Mouse (Mus musculus) lung, postnatal 36 days (tissue): ENCODE results near the gene Vopp1.
"Not testable (repeated sequence)": the region's sequence is repeated elsewhere in the genome, so short reads cannot be mapped to it uniquely, and the experiment has no call there.

Experiments used
- DNase-seq: peaks from one replicate; pipeline ENCODE4 v3.0.0; 2022; ENCODE audit warnings: mixed read lengths

The Vopp1 gene

DNA sequence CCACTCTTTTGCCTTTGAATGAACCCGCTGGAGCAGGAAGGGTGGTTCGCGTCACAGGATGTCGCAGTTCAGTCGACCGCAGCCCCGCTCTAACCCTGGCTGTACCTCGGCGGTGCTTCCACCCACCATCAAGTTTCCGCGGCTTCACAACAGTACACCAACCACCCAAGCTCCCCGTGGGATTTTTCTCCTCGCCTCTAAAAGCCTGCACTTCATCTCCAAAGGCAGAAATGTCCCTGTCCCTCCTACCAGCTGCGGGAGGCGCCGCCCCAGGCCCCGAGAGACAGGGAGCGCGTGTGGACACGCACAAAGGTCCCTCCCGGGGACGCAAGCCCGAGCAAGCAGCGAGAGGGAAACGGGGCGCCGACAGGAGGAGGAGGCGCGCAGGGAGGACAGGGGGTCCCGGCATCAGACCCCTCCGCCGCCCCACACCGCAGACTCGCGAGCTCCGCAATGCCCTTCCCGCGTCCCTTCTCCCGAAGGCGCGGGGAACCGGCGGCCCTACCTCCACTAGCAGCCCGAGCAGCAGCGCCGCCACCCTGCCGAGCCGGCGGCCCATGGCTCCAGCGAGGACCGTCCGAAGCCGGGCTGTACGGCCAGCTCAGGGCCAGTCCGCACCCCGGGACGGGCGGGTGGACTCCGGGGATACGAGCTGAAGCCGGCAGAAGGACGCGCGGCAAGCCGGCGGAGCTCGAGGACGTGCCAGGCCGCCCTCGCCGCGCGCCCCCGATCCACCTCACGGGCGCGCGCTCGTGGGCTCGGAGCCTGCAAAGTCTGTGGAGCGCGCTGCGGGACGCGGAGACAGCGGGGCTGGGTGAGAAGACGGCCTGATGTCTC, at the start of gene Vopp1:
TSS of gene Vopp1 (minus strand) at position 738 of the 837 bp plus-strand sequence.
- DNase-seq = peak; percentile 61

DNA sequence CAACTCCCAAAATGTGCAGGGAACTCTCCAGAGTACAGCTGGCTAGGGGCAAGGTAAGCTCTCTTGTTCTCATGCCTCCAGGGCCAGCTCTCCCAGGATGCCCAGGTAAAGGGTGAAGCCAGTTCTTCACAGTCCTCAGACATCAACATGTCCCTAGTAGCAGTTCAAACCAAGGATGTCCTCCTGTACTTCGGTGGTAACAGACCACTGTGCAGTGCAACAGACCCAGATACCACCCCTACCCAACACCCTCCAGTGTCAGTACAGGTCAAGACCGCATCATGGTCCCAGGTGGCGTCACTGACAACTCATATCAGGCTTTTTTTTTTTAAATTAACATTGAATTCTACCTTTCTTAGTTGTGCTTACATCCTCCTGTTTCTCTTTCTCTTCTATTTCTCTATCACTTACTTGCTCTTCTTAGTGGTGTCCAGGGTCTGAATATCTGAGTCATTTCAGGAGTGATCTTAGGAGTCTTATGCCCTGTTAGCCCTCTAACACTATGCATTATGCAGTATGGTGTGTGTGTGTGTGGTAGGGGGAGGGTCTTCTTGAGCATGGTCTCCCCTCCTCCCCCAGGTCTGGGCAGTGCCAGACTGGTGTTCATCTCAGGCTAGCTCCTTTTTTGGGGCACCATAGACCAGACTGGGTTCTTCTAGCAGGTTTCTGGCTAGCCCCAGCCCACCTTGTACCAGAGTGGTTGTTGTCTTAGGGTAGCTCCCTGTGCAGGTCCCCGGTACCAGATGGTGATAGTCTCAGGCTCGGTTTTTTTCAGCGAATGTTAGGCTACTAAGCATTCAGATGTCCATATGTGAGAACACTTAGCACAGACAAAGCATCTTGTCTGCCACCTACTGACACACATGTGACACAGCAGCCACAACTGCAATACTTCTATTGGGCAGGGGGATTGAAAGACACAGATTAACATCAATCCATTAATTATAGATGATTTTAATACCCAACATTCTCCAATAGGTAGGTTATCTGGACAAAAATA, 34.4 kb upstream of the Vopp1 start:
- peak; percentile 39 for DNase-seq

DNA sequence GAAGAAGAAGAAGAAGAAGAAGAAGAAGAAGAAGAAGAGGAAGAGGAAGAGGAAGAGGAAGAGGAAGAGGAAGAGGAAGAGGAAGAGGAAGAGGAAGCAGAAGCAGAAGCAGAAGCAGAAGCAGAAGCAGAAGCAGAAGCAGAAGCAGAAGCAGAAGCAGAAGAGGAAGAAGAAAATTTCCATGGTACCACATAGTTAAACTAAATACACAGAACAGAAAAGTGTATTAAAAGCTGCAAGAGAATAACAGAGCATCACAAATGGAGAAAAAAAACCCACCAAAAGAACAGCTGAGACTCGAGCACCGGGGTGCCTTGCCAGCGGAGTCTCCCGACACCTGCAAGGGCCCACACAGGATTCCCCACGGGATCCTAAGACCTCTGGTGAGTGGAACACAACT, 26.2 kb upstream of the Vopp1 start:
- not testable (repeated sequence) for DNase-seq

DNA sequence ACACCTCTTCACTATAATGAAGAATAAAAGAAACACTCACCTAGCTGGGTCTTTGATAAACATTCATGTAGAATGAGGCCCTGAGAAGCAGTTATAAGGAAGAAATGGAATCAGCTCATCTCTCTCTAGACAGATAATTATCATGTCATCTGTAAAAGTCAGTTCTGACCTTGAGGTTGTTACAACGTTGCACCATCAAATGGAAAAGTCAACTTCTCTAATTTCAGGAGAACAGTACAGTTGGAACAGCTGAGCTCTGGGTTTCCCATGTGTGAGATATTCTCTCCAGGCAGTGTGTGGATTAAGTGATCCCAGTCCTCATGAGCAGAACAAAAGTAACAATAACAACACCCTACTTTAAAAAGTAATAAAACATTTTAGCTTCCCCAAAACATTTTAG, 25.3 kb upstream of the Vopp1 start, which contains the start of gene Vmn1r21:
TSS of gene Vmn1r21 (minus strand) at position 58 of the 400 bp plus-strand sequence.
- no peak for DNase-seq

DNA sequence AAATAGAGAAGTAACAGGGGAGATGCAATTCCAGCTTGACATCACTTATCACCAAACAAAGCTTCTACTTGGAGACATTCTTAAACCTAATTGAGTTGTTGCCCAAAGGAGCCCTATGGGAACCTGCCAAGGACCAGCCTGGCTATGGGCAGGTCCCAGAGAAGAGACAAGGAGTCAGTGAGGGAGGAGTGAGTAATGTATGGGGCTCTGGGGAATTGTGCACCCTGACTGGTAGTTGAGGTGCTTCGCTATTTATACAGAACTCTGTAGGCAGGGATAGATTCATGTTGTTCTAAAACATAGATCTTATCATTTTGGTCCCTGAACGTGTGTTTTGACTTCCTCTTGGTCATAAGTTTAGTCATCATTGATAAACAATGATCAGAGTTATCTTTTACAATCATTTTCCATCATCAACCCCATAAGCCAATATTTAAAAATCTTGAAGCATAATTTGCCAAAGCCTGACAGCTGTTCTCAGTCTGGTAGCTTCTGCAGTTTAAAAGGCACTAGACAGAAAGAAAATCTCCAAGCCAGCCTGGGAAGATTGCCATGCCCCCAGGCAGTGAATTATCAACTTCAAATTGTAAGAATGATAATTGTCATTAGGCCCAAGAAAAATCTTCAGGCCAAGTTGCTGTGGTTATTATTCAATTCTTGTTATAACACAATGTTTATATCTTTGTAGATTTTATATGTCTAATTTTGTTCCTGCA, 14.9 kb upstream of the Vopp1 start:
- DNase-seq = no peak

DNA sequence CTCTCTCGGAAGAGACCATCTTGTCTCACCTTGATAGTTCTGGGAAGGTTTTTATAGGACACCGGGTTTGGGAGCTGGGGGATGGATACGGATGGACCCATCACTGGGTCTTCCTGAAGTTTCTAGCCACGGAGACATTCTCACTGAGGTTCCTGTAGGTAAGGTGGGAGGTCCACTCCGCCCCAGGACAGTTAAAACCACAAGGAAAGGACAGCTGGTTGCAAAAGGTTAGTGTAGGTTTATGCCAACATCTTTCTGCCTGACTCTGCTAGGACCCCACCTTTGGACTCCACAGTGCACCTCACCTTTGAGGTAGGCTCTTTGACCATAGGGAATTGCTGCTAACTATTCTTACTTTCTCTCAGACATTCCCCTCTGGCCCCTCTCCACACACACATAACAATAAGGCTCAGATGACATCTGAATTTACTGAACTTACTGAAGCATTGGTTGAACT, 328 bp upstream of the Vopp1 start:
- no peak for DNase-seq

DNA sequence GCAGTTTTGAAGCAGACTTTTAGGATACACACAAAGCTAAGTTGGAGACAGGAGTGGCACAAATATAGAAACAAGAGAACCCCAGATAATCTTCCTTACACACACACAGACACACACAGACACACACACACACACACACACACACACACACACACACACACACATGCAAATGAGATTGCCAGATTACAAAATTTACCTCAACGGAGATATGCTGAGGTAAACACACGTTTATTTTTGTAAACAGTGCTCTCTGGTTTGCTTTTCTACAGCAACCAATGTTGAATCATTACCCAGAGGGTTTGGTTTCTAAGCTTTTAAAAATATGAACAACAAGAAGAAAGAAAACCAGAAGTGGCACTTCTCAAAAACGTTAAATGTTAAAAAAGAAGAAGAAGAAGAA, 1.5 kb downstream of the Vopp1 start:
- no peak for DNase-seq

DNA sequence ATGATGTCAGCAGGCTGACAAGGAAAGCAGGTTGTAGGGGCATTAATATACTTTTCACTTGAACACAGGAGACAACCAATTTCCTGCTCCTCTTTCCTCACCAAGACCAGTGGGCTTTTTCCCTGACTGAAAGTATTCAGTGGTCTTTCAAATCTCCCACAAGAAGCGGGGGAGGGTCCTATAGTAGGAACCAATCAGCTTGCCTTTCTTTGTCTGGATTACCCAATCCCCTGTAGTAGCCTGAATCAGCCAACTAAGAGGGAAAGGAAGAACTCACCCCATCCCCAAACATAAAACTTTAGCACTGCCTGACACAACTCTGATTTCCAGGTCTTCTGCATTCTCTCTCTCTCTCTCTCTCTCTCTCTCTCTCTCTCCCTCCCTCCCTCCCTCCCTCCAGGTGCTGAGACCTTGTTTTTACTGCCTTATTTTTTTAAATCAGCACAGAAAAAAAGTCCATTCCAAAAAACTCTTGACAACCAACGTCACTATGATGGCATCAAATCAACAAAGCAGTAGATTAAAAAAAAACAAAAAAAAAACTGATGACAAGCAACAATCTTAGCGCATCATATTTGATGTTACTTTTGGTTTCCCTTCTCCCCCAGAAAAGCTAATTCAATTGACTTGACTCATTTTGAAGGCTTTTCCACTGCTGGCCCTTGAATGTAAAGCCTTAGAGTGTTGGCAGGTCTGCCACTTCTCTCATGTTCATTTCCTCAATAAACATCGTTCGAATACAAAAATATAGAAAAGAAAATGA, 2.1 kb downstream of the Vopp1 start:
- DNase-seq = no peak

DNA sequence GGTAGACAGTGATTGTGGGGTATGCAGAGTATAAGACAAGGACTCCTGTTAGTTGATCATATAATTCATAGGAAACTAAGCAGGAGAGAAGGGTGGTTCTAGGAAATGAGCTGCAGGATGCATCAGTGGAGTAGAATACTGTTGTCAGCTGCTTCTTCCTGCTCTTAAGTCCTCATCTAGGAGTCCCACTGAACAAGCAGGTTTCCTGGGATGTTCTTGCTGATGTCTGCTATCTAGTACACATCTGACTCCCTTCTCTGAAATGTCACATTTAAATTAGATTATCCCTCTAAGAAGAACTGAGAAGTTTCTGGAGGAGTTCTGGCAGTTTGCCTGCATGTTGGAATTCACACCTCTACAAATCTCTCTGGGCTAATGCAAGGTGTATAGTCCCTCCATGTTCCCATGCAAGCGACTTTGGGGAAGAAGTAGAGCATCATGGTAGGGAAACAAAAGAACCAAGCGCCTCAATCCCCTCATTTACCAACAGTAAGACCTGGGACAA, 10.5 kb downstream of the Vopp1 start:
- no peak for DNase-seq

DNA sequence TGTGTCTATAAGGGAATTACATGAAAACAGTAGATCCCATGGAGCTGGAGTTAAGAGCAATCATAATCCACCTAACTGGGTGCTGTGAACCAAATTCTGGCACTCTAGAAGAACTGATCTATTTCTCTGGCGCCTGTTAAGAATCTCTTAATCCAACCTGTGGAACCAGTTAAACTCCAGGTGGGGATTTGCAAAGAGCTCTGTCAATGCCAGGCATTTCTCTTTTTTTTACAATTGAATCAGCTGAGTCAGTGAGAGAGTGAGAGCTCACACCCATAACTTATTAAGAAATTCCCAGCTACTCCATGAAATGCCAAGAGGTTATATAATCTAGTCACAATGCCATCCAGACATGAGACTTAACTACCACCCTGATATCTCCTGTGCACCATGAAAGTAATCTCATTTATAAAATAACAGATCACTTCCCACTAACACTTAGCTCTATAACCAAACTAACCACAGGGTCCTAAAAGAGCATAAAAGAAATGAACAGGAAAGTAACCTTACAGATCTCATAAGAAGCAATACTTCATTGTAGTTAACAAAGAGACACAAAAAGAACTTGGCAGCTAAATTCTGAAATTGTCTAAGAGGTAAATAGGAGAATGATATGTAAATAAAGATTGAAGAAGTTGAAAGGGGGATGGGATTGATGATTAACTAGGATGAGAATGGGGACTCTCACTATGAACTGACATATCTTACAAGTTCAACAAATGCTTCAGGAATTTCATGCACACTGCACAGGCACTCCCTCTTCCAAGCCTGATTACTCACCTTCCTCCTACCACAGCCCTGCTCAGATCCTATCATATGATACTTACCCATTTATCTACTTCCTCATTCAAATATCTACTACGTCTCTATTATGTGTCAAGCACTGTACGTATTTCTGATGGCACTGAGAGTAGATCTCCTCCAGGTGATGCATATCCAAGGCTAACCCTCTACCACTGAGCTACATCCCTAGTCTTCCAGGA, 12.9 kb downstream of the Vopp1 start:
- DNase-seq = peak; percentile 9

DNA sequence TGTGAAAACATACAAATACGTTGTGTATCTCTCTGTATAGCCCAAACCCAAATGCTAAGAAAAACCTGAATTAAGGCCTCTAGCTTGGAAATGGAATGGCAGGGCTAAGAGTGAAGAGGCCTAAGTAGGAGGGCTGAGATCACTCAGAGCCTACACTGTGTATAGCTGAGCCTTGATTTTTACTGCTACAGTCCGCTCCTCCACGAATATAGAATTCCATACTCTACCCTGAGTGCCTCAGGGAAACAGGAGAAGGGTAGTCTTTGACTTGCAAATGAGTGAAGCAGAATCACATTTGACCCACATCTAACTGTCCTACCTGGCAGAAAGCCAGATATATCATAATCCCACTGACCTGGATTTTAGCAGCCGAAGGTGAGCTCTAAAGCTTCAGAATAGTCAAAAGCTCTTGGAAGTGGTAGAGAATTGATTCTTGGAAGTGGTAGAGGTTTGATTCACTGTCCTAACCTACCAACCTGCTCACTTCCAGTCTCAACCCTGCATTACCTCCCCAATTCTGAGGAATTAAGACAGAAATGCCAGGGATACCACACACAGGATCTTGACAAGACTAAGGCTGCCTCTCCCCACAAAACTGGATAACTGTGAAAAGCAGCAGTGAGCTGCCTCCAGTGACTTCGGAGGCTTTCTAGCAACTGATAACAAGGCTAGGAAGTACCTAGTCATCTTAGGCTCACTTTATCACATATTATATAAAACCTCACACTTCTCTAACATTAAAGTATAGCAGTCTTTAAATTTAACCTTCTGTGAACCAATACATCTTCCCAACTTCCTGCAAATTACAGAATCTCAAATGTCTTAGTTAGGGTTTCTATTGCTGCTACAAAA, 19.5 kb downstream of the Vopp1 start:
- no peak for DNase-seq

DNA sequence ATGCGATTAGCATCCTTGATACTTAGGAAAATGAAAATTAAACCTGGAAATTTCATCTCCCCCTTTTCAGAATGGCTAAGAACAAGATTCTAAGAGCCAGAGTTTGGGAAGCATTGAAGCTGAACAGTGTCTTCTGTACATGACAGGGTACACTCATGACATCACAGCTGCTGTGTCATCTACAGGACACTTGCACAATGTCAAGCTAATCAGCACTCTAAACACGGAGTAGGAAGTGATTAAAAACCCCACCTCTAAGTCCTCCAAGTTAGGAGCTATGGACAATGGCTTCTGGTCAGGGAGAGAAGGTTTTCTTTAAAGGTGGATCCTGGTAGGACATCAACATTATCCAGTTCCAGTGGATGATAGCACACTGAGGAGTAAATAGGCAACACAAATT, 21.8 kb downstream of the Vopp1 start:
- peak; percentile 20 for DNase-seq

DNA sequence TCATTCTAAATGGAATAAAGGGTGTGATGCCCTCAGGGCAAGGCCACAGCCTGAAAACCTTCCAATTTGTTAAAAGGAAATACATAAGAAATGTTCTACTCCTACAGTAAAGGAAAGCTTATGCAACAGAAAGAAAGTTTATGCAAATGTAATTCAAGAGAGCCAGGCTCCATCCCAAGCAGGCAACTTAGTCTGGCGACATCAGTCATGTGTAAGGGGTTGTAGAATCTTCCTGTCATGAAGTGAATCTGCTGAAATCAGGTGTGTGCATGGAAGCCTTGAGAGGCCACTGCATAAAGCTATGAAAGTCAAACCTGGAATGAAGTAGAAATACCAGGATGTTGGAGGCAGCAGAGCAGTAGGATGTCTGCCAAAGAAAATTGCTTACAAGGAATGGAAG, 26.0 kb downstream of the Vopp1 start:
- no peak for DNase-seq

DNA sequence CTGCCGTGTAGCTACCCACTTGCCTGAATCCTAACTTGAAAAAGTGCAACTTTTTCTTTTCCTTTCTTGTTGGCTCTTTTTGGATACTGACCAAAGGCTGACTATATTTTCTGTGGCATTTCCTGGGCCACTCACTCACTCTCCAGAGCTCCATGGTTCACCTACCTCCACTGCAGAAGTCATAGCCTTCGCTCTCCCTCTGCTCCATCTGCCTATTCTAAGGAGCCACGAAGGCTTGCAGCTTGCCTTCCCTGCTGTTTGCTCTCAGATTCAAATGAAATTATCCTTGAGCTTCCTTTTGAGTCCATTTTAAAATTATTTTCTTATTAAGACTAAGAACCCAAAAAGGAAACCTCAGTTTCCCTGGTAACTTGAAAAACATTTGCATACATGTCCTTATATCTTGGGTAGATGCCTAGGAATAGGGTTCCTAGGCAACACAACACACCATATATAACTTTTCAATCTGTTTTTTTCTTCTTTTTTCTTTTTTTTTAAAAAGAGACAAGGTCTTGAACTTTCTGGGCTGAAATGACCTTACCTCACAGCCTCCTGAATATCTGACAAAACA, 28.0 kb downstream of the Vopp1 start:
- DNase-seq = no peak

DNA sequence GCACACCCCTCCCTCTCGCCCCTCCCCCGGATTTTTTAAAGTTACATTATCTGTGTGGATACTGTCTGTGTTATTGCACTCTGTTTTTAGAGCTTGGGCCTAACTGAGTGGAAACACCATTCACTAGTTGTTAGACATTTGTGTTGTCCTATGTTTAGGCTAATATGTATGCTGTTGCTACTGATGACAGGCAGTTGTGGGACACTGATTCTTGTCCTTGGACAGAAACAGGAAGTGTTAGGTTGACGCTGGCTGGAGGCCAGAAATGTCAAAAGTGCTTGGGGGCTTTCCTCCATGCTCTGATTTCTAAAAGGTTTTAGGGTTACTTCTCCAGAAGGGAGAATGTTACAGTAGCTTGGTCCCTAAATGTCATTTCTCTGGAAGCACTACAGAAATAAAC, 29.1 kb downstream of the Vopp1 start:
- DNase-seq = peak; percentile 59

DNA sequence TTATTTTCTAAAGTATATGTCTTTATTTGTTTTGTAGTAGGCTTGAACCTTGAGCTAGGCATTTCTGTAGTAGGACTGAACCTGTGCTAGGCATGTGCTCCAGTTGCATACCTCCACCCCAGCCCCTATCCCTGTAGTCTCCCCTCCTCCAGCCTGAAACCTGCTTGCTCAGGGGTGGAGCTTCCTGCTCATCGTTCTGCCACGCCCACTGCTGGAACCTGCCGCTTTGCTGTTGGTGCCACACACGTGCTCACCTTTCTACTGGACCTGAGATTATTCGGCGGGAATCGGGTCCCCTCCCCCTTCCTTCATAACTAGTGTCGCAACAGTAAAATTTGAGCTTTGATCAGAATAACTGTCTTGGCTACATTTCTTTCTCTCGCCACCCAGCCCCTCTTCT, 32.1 kb downstream of the Vopp1 start:
- DNase-seq = not testable (repeated sequence)

DNA sequence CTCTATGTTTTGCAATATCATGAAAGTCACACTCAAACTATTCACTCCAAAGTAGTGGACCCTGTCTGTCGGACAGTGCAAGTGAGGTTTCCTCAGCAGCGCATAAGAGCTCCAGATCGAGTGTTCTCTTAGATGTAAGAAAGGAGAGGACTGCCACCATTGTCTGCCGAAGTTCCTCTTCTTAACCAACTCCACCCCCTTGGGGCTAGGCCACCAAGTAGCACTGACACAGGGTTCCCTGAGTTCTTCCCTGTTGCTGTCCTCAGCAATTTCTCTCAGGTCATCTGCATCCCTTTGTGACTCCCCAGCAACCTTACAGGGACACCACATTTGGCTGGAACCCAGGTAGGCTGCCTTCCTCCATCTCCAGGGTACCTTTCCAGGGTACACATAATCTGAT, 34.4 kb downstream of the Vopp1 start:
- peak; percentile 25 for DNase-seq

DNA sequence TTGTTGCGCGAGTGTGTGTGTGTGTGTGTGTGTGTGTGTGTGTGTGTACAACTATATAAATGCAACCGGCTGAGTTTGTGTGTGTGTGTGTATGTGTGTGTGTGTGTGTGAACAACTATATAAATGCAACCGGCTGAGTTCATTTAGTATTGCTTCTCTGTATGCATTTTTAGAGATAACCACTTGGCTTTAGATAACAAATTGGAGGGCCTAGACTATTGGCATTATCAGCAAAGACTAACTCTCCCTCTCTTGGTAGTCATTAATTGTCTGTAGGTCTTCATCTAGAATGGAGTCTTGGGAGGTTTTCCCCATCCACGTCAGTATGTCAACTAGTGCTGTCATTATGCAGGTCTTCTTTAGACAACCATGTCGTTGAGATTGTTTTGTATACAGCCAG, 37.6 kb downstream of the Vopp1 start:
- no peak for DNase-seq

DNA sequence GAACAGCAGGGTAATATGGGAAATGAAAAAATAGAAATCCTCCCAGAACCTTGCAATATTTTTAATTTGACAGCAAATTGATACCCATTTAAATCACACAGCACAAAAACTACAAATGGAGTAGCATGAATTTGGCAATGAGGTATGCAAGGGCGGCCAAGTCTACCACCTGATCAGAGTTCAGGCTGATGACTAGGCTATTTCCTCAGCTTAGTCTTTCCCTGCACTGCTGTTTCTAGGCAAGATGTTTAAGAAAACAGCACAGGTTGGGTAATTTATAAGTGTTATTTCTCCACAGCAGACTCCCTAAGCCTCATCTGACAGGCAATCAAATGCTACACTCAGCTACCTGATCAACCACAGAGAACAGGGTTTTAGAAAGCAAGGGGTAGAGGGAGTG, 40.7 kb downstream of the Vopp1 start:
- DNase-seq = peak; percentile 15
